Mouse (Mus musculus) kidney, embryonic 14.5 days (tissue): ENCODE results near the gene Igsf8. TPM values are rescaled to one million over a fixed set of nuclear protein-coding genes. Genes with fewer than 3 reads are reported as not detected.

ENCODE experiments used
- ATAC-seq: fragments of 200-750 bp; cut with Nextera tagmentation; 2 replicates; pipeline ENCODE4 v1.8.0; 2017; ENCODE audit warnings: moderate number of reproducible peaks, mild to moderate bottlenecking, moderate TSS enrichment, moderate library complexity; ENCODE audit not compliant: low FRiP score, low TSS enrichment
- H3K27ac ChIP-seq: fragments of 300-500 bp; sonication (generic); 2 replicates; pipeline ENCODE4 v1.5.1; 2014; ENCODE audit warnings: low read depth, mild to moderate bottlenecking, low read length, moderate library complexity, mixed read lengths
- H3K27me3 ChIP-seq: fragments of 300-500 bp; sonication (generic); 2 replicates; pipeline ENCODE4 v1.6.1; 2014; ENCODE audit warnings: mild to moderate bottlenecking, low read length; ENCODE audit not compliant: control insufficient read depth, insufficient read depth
- H3K36me3 ChIP-seq: fragments of 300-500 bp; sonication (generic); 2 replicates; pipeline ENCODE4 v1.6.1; 2014; ENCODE audit warnings: low read length, mixed read lengths; ENCODE audit not compliant: control insufficient read depth, insufficient read depth
- H3K4me1 ChIP-seq: fragments of 300-500 bp; sonication (generic); 2 replicates; pipeline ENCODE4 v1.6.1; 2014; ENCODE audit warnings: low read length, mixed read lengths; ENCODE audit not compliant: control insufficient read depth, insufficient read depth
- H3K4me2 ChIP-seq: fragments of 300-500 bp; sonication (generic); replicated peaks from 2 replicates; pipeline ENCODE4 v1.6.1; 2014; ENCODE audit warnings: low read depth, mild to moderate bottlenecking, low read length
- H3K4me3 ChIP-seq: fragments of 300-500 bp; sonication (generic); 2 replicates; pipeline ENCODE4 v1.5.1; 2014; ENCODE audit warnings: mild to moderate bottlenecking, low read length
- H3K9ac ChIP-seq: fragments of 300-500 bp; sonication (generic); 2 replicates; pipeline ENCODE4 v1.6.1; 2014; ENCODE audit warnings: low read depth, mild to moderate bottlenecking, low read length, moderate library complexity
- H3K9me3 ChIP-seq: fragments of 300-500 bp; sonication (generic); 2 replicates; pipeline ENCODE4 v1.6.1; 2016; ENCODE audit warnings: low read length; ENCODE audit not compliant: control insufficient read depth
- WGBS: fragments of 180-500 bp; shearing (Covaris S2); extraction: QIAGEN DNeasy Blood & Tissue Kit; methylation state at CpG from one replicate; pipeline ENCODE4 v1.1.7; 2014; 5-methylcytosine and 5-hydroxymethylcytosine counted together
- polyA plus RNA-seq: library from polyadenylated mRNA; unstranded; fragments of >200 nt; fragmentation: Nextera tagmentation; extraction: Ambion mirVana; gene quantifications from 2 replicates; pipeline ENCODE4 v1.2.1, GENCODE M21; 2014

Gene Igsf8
- polyA plus RNA-seq, 1 experiment from 2014 or later = 53.1 TPM

DNA sequence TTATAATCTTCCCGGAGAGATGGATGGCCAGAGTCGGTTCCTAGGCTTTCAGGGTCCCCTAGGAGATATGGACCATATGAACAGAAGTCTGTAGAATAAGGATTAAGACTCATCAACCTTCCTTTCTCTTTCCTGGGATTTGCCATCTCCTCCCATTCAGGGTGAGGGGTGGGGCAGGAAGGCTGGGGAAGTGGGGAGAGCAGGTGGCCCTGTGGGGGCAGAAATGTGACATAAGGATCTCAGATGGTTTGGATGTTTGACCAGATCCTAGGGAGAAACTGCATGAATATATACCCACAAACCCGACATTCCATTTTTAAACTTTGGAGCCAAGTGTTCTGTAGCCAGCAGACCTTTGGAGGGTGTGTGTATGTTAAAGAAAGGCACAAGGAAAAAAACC lies 66.6 kb downstream of the Igsf8 start:
- Histone ChIP-seq H3K4me1 (no peaks in the 10 kb centered on the region), H3K36me3 (no peaks in the 10 kb centered on the region), H3K27ac (no peak overlapping the region), H3K4me3 (no peak overlapping the region), H3K9ac (no peak overlapping the region), H3K27me3 (peaks cover 44% of the 10 kb centered on the region), H3K9me3 (no peaks in the 10 kb centered on the region), H3K4me2 (no peak overlapping the region)
- WGBS = 77% methylated on average over 3 of the region's 3 CpGs
- no peak for ATAC-seq

- ATAC-seq = no peak
- Histone ChIP-seq H3K4me3 (no peak overlapping the region), H3K27me3 (peaks cover 44% of the 10 kb centered on the region), H3K4me2 (no peak overlapping the region), H3K9ac (no peak overlapping the region), H3K36me3 (no peaks in the 10 kb centered on the region), H3K27ac (no peak overlapping the region), H3K4me1 (no peaks in the 10 kb centered on the region), H3K9me3 (no peaks in the 10 kb centered on the region)
- WGBS = 73% methylated on average over 7 of the region's 7 CpGs
Observed at GRCm38 (mm10) chr1:172328461-172328860, 67.0 kb downstream of the Igsf8 start.

DNA sequence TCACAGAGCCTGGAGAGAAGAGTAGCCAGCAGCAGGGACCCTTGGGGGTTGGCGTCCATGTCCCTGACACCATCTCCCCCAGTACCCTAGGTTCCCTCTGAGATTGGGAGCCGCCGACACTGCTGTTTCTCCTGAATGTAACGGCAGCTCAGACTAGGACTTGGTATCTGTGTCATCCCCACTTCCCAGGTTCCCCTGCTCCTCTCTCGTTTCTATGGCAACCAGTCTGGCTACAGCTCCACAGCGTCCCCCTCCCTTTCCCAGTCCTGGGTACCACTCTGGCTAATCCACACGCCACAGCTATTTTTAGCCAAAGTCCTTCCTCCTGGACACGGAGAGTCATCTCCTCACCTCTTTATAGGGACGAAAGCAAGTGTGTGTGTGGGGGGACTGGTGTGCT lies 67.7 kb downstream of the Igsf8 start, which contains the start of gene Kcnj9:
Kcnj9 (minus strand) TSS at position 188 of the 400 bp plus-strand sequence.
- no peak for ATAC-seq

DNA sequence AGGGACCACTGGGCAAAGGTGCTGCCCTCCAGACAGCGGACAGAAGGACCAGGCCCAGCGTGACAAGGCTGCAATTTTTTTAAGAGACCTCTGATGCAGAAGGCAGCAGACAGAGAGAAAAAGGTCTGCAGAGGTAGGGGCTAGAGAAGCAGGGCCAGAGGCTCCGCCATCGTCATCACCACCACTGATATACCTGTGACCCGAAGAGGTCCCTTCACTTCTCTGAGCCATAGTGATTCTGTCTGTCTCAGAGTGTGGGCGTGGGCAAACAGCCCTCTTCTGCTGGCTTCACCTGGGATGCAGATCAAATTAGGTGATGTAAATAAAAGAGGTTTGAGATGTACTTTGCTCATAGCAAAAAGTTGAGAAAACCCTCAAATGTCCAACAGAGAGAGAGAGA lies 68.2 kb downstream of the Igsf8 start:
- ATAC-seq = no peak
- WGBS = 63% methylated on average over 6 of the region's 6 CpGs
- H3K36me3 ChIP-seq = no peaks in the 10 kb centered on the region
- H3K4me2 ChIP-seq = no peak overlapping the region
- H3K9me3 ChIP-seq = no peaks in the 10 kb centered on the region
- no peak overlapping the region for H3K4me3 ChIP-seq
- peaks cover 44% of the 10 kb centered on the region for H3K27me3 ChIP-seq
- H3K9ac ChIP-seq = no peak overlapping the region
- H3K27ac ChIP-seq = no peak overlapping the region
- no peaks in the 10 kb centered on the region for H3K4me1 ChIP-seq

More for the DNA sequence above, 67.7 kb downstream of the Igsf8 start, which contains the start of gene Kcnj9:
- no peaks in the 10 kb centered on the region for H3K36me3 ChIP-seq
- peaks cover 44% of the 10 kb centered on the region for H3K27me3 ChIP-seq
- no peak within 1 kb of the TSS for H3K27ac ChIP-seq
- no peak within 1 kb of the TSS for H3K4me2 ChIP-seq
- H3K9me3 ChIP-seq = no peaks in the 10 kb centered on the region
- H3K4me3 ChIP-seq = no peak within 1 kb of the TSS
- WGBS = 35% methylated on average over 9 of the region's 9 CpGs
- H3K4me1 ChIP-seq = no peaks in the 10 kb centered on the region
- no peak within 1 kb of the TSS for H3K9ac ChIP-seq

DNA sequence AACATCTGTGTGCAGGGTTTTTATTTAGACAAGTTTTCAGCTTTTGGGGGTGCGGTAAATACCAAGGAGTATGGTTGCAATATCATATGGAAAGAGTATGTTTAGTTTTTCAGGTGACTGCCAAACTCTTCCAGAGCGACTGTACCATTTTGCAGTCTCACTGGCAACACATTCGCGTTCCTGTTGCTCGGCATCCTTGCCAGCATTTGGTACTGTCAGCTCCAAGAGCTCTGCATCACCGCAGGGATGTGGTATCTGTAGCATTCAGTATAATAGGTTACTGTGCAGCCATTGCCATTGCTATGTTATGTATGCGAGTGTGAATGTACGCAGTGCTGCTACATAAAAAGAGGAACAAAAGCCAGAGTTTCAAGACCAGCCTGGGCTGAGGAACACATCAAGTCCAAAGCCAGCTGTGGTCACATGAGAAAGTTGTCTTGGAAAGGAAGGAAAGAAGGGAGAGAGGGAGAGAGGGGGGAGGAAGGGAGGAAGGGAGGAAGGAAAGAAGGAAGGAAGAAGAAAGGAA lies 70.0 kb downstream of the Igsf8 start:
- H3K9me3 ChIP-seq = no peaks in the 10 kb centered on the region
- no peaks in the 10 kb centered on the region for H3K4me1 ChIP-seq
- H3K27me3 ChIP-seq = peaks cover 27% of the 10 kb centered on the region
- H3K9ac ChIP-seq = no peak overlapping the region
- no peak overlapping the region for H3K4me2 ChIP-seq
- H3K27ac ChIP-seq = no peak overlapping the region
- H3K4me3 ChIP-seq = no peak overlapping the region
- H3K36me3 ChIP-seq = no peaks in the 10 kb centered on the region
- ATAC-seq = no peak
- 80% methylated on average over 8 of the region's 8 CpGs for WGBS

- H3K4me3 ChIP-seq = no peak overlapping the region
- H3K9ac ChIP-seq = no peak overlapping the region
- H3K36me3 ChIP-seq = no peaks in the 10 kb centered on the region
- H3K4me1 ChIP-seq = no peaks in the 10 kb centered on the region
- no peaks in the 10 kb centered on the region for H3K9me3 ChIP-seq
- 81% methylated on average over 2 of the region's 2 CpGs for WGBS
- no peak overlapping the region for H3K4me2 ChIP-seq
- ATAC-seq = no peak
- no peak overlapping the region for H3K27ac ChIP-seq
- peaks cover 22% of the 10 kb centered on the region for H3K27me3 ChIP-seq
Observed at GRCm38 (mm10) chr1:172332925-172333324, 71.5 kb downstream of the Igsf8 start.

- WGBS = 18% methylated on average over 3 of the region's 3 CpGs
Observed at GRCm38 (mm10) chr1:172333512-172333911, 72.1 kb downstream of the Igsf8 start.

DNA sequence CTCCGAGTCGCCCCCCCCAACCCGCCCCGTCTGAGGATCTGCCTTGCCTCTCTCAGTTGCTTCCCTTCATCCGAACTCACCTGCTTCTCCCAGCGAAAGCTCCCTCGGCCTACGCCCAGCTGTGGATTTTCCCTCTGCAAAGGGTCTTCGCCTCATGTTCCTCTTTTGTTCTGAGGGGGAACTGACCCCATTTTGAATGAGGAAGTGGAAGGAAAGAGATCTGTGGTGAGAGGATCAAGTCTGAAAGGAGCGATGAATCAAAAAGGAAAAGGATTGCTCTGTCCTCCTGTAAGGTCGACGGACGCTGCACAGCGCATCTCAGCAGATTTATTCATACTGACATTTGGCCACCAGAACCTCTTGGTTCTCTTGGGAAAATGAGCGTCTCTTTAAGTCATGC lies 74.4 kb downstream of the Igsf8 start:
- Histone ChIP-seq H3K9ac (no peak overlapping the region), H3K4me3 (no peak overlapping the region), H3K4me1 (peaks cover 4% of the 10 kb centered on the region; the same call in 1 of the 2 replicates), H3K36me3 (no peaks in the 10 kb centered on the region), H3K27me3 (peaks cover 8% of the 10 kb centered on the region; the same call in 1 of the 2 replicates), H3K9me3 (no peaks in the 10 kb centered on the region), H3K27ac (no peak overlapping the region), H3K4me2 (no peak overlapping the region)
- 72% methylated on average over 15 of the region's 15 CpGs for WGBS
- ATAC-seq = no peak

More at GRCm38 (mm10) chr1:172333512-172333911, 72.1 kb downstream of the Igsf8 start:
- Histone ChIP-seq H3K27ac (no peak overlapping the region), H3K9ac (no peak overlapping the region), H3K36me3 (no peaks in the 10 kb centered on the region), H3K4me1 (no peaks in the 10 kb centered on the region), H3K4me2 (no peak overlapping the region), H3K4me3 (no peak overlapping the region), H3K9me3 (no peaks in the 10 kb centered on the region), H3K27me3 (peaks cover 18% of the 10 kb centered on the region)
- ATAC-seq = peak; percentile 68; the same call in 1 of the 2 replicates

DNA sequence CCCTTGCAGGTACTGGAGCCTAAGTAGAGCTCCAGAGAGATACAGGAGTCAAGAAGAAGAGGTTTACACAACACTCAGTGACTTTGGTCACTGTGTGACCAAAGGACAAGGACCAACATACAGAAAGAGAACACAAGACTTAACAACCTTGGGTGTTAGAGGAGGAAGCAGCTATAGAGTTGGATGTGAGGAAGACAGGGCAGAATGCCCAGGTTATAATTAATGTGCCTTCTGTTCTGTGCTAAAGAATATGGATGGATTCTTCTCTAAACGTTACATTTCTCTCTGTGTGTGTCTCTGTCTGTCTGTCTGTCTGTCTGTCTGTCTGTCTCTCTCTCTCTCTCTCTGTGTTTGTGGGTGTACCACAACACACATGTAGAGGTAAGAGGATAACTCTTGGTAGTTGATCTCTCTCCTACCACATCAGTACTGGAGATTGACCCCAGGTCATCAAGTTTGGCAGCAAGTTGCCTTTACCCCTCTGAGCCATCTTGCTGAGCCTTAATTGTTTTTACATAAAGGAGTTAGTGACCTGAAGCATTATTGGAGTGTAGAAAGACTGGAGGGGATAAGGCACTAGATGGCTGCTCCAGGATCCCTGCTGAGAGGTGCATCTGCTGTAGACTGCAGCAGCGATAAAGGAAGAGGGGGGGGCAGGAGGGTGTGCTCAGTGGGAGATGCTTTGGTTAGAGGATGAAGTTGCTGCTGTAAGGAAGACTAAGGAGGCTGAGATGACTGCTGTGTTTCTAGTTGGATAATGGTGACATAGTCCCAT lies 76.2 kb downstream of the Igsf8 start:
- WGBS = 44% methylated on average over 2 of the region's 2 CpGs
- no peaks in the 10 kb centered on the region for H3K36me3 ChIP-seq

More for the DNA sequence above, 76.2 kb downstream of the Igsf8 start:
- H3K27ac ChIP-seq = no peak overlapping the region
- H3K4me2 ChIP-seq = no peak overlapping the region
- no peak for ATAC-seq
- no peak overlapping the region for H3K9ac ChIP-seq
- peaks cover 4% of the 10 kb centered on the region; the same call in 1 of the 2 replicates for H3K4me1 ChIP-seq
- H3K4me3 ChIP-seq = no peak overlapping the region
- H3K27me3 ChIP-seq = peaks cover 15% of the 10 kb centered on the region; the same call in 1 of the 2 replicates
- no peaks in the 10 kb centered on the region for H3K9me3 ChIP-seq
